Mouse (Mus musculus) neutrophil, adult 5-6 weeks (primary cell): ENCODE measurements around the gene Syna. TPM values are rescaled to one million over a fixed set of nuclear protein-coding genes. Genes with fewer than 3 reads are reported as not detected.

ENCODE experiments used
- ATAC-seq: fragments of 151-379, 151-347 bp; 2 replicates; pipeline ENCODE4 v1.8.0; 2017; ENCODE audit warnings: mild to moderate bottlenecking, moderate TSS enrichment; ENCODE audit not compliant: insufficient number of reproducible peaks, poor library complexity, low FRiP score, severe bottlenecking; ENCODE audit errors: extremely low read depth
- total RNA-seq: library from RNA; stranded (forward); fragments of 200-1000 nt; gene quantifications from 2 replicates; pipeline ENCODE4 v1.2.3, GENCODE M21; 2017

The Syna gene
- total RNA-seq, 1 experiment from 2014 or later, result not detected

DNA sequence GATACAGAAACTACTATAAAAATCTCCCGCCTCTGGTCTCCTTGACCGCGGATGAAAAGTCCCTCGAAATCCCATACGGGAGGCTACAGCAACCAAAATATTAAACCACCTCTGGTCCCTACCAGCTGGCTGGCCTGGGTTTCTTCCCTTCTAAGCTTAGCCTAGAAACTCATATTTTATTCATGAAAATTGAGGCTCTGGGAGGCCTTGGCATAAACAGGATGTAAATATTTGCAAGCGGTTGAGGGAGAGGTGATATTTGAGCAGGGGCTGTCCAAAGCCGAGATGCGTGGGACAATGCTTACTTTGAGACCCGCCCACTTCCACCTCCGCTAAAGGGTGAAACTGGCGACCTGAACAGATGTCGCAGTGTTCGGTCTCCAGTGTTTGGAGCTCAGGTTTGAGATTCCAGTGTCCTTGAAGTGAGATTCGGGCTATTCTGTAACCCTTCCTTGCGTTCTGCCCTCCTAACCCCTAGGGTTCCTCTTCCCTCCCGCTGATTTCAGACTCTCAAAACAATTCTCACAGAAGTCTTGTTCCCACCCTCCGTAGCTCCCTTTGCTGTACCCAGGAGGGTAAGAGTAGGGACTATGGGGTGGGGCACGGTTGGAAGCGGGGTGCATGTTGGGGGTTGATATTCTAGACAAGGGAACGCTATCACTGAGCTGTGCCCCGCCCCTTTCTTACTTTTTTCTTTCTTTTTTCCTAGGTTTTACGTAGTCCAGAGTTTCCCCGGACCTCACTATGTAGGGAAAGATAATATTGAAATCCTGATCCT, 11.9 kb upstream of the Syna start:
- ATAC-seq, result peak; percentile 39

DNA sequence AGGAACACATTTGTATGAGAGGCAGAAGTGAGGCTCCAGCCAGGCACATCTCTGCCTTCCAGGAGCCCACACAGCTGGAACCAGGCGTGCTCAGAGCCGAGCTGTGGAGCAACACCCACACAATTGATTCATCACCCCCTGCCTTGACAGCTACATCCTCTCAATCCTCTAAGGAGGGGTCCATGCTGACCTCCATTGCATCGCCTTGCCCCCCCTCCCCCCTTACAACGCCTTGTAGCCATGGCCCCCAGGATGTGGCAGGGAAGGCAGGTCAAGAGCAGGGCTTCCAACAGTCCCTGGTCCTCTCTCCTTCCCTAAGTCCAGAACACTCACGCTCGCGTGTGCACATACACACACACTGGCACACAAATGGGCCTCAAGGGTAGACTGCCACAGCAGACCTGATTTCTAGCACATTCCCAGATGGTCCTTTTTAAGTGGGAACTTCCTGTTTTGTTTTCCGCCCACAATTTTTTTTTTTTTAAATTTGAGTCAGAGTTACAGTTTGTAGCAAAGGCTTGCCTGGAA, 9.1 kb upstream of the Syna start:
- ATAC-seq, result no peak

DNA sequence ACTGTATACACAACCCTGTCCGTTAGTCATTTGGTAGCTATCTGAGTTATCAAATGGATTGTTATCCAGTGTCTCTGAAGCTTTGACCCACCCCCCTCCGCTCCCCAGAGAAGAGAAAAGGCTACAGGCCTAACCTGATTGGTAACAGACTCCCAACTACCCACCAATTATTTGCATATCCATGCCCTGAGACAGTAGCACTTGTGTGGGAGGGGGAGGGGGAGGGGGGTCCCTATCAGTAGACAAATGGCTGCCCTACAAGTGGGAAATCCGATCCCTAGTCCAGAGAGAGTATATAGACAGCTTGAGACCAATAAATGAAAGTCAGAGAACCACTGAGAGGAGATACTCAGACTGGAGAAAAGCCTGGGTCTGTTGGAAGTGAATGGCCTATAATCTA, 8.1 kb upstream of the Syna start:
- no peak for ATAC-seq

DNA sequence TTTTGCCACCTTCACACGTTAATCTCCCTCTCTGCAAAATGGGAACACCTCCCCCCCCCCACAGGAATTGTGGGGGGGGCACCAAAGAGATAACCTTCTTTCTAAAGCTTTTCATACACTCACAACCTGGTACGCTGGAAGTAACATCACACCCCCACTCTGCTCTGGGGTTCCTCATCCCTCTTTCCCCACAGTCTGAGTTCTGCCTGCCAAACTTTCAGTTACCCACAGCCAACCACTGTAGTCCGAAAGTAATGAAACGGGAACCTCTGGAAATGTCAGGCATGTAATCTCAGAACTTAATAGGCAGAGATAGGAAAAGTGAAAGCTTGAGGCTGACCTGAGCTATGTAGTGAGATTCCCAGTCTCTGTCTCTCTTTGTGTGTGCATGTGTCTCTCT, 7.5 kb upstream of the Syna start:
- ATAC-seq, result no peak

DNA sequence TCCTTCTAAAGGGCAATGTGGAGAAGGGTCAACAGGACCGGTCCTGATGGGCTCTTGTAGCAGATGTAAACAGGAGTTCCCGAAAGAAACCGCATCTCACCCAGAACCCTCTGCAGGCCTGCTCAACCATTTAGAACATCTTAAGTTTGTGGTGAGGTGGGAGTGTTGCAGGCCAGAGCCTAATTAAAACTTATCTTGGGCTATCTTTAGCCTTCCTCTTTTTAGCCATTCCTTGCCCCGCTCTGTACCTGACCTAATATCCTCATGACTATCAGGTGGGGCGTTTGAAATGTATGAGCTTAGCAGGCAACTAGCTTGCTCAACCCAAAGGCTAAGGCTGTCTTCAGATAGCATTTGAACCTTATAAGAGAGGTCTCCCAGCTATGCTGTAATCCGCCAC, 5.7 kb upstream of the Syna start:
- no peak for ATAC-seq

DNA sequence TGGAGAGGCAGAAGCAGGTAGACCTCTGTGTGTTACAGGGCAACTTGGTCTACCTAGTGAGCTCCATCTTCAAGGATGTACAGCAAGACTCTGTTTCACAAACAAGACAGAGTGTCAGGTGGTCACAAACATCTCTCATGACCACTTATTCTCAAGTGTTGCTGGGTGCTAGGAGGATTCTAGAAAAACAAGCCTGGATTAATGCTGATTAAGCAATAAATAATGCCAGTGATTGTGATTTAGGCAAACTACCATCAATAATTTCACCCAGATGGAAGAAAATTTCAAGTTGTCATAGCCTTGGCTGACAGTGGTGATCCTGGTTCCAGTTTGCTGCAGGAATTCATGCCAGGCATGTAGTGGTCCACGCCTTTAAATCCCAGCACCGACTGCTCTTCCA, 4.3 kb upstream of the Syna start:
- ATAC-seq, result no peak

DNA sequence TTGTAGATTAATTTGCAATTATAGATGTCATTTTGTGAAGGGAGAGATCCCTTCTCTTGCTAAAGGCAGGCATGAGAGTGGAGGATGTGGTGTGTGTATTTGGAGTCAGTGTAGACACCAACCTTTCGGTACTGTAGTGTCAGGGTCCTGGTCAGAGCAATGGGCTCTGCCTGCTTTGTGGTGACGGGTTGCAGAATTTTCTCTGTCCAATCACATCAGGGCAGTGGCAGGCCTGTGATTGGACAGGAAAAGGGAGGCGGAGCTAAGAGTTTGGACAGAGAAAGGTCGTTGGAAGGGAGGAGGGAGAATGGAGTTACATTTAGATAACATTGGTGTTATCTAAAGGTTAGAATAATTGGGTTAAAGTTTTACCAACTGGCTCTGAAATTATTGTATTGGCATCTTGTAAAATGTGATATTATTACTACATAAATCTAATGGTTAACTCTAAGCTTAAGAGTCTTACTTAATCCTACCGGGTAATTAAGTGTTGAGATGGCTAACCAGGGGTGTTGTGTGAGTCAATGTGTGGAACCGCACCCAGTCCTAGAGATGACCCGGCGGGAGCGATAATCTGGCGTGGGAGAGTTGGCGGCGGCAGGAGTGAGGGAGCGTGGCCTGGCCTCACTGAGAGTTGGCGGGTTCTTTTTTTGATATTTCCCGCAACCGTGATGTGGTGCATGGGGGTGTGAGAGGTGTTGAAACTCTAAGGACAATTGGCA, 640 bp upstream of the Syna start:
- ATAC-seq, result no peak

DNA sequence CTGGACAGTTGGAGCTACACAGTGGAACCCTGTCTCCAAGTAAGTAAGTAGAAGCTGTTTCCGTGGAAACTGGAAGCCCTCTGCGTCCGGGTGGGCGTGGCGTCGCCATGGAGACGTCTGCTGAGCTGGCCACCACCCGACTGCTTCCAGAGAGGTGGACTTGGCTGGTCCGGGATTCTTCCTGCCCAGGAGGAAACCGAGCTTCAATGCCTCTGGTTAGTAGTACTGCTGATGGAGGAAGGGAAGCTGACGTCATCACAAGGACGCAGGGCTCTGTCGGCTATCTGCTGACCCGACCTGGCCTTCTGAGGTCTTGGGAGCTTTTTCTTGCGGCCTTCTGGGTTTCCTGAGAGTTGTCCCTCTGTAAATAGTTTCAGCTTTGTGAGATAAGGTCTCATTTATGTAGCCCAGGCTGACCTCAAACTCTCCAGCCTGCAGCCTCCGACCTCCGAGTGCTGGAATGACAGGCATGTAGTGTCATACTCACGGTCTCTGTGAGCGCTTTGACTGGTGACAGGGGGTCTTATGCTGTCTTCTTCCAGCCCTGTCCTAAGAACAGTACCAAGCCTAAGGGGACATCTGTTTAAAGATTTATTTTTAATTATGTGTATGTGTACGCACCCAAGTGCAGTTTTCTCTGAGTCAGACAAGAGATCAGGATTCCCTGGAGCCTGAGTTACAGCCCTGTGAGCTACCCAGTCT, 4.4 kb downstream of the Syna start:
- ATAC-seq, result no peak

DNA sequence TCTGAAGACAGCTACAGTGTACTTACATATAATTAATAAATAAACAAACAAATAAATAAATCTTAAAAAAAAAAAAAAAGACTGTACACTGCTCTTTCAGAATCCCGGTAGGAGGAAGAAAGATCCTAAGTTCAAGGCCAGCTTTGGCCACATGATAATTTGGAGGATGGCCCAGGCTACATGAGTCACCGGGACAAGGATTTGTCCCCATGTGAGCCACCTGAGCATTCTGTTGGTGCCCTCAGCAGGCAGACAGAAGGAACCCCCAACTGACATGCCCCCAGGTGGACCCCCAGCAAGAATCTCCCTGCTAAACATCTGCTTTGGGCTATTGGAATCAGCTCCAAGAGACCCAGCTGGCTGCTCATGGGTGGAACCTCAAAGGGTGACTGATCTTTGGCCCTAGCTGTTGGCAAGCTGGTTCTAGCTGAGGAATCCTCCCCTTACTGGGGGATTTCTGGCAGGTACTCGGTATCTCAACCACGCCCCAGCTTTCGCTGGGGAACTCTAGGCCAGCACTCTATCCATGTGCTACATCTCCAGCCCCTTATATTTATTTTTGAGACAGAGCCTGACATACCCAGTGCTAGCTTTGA, 5.9 kb downstream of the Syna start:
- no peak for ATAC-seq

DNA sequence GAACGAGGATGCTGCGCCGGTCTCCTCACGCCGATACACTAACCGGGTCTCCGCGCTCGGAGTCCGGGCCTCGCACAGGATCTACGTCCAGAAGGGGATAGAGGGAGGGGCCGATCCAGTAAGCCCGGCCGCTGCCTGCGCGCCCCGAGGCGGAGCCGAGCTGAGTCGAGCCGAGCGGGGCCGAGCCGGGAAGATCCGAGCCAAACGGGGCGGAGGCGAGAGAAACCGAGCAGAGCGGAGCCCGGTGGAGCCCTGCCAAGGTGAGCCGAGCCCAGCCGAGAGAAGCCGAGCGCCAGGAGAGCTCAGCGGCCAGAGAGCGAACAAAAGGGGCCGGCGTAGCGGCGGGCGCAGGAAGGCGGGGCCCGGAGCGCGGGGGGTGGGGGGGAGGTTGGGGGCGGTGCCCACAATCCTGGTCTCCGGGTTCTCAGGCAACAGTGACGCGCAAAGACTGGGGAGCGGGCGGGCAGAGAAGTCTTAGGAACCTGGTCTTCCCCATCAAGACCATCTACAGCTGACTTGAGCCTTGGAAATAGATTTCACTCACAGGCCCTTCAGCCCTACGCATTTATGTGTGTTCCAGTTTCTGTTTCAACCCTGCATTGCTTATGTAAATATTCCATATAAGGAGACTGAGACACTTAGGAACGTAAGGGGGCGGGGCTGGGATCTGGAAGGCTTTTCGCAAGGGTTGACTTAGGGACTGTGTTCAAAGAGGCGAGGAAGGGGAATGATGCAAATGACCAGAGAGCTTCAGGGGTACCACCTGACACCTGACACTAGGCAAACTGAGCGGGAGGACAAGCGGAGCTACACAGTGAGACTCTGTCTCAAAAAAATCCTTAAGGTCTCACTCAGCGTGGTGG, 7.6 kb downstream of the Syna start, which contains the start of gene Clip2:
Gene Clip2, minus strand, starts transcription at position 325 of the 863 bp plus-strand sequence.
- peak; percentile 91 for ATAC-seq

DNA sequence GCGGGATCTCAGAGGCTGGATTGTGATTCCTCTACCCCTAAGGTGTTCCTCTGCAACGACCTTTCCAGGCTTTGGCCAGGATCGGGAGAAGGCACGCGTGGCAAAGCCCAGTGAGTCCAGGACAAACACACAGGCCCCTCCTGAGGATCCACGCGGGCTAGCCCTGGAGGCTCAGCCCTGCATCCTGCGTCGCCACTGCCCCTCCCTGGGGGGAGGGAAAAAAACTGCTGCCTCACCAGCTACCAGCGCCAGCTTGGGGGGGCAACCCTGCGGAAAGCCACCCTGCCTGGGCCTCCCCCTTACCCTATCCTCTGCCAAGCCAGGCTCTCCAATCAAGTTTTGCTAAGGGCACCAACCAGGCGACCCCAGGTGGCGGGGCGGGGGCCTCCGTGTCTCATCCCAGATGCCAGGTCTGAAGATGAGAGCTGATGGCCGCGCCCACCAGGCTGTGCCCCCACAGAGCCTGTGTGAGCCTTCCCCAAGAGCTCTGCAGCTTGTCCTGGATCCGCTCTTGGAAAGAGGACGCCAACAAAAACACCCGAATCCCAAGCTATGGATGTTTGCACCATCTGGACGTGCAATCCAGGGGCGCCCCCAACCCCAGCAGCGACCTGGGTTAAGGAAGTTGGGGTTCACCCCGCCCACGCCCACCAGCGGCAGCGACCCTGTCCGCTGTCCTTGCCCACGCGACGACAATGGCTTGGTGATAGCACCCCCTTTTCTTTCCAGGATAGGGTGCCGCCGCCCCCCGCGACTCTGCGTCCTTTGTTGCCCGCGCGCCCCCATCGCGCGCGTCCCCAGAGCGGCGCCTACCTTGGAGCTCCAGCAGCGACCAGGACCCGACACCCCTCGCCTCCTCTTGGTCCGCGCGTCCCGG, 8.5 kb downstream of the Syna start:
- no peak for ATAC-seq

DNA sequence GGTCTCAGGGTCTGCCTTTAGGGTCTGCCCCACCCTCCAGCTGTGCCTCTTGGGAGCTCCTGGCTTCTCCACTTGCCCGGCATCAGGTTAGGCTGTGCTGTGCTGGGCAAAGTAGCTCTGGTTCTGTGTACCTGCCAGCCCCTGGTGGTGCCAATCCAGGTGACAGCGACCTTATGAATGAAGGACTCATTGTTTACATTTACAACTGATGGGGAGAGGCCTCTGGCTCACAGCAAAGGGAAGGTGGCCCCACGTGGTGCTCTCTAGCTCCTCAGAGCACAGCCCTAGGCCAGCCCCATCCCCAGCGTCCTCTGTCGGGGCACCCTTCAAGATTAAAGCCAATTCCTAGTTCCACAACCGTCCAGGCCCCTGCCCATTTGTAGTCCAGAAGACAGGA, 9.1 kb downstream of the Syna start:
- no peak for ATAC-seq

DNA sequence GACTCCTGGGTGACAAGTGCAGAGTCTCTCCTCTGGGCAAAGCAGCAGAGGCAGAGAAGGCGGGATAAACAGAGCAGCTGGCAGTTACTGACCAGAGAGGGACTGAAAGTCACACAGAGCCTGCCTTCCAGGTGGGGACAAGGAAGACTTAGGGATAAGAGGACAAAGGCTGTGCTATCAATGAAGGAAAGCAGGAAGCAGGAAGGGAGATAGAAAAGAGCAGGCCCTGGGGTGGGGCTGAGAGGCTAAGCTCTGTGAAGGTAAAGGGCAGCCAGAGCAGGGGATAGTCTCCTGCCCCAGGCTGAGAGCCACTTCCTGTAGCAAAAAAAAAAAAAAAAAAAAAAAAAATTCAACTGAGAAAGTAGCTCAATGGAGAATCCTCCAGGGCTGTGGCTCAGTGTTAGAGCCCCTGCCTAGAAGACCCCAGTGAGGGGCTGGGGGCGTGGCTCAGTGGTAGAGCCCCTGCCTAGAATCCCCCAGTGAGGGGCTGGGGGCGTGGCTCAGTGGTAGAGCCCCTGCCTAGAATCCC, 10.3 kb downstream of the Syna start:
- ATAC-seq, result no peak

DNA sequence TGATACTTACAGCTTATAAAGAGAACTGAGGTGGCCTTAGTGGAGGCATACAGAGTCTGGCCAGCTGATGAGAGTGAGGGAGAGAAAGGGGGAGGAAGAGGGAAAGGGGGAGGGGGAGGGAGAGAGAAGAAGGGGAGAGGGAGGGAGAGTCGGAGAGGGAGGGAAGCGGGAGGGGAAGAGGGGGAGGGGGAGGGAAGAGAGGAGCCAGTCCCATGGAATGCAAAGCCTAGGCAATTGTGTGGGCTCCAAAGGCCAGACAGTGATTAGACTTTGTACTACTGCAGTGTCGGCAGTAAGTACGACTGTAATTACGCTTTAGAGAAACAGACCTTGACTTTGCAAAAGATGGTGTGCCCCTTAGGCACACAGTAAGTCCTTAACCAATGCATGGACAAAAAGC, 11.7 kb downstream of the Syna start:
- no peak for ATAC-seq

DNA sequence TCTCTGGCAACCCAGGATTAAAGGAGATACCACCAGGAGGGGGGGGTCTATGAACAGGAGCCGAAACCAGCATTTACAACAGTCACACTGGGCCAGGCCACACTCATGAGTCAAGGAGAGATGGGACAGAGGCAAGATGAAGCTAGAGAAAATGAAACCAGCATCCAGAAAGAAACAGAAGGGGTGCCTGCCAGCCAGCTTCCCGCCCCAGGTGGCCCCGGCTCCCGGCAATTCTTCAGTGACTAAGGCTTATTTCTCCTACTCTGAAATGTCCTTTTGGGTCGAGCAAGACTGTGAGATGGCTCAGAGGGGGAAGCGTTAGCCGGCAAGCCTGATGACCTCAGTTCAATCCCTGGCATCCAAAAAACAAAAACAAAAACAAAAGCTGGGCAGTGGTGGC, 13.2 kb downstream of the Syna start:
- no peak for ATAC-seq

DNA sequence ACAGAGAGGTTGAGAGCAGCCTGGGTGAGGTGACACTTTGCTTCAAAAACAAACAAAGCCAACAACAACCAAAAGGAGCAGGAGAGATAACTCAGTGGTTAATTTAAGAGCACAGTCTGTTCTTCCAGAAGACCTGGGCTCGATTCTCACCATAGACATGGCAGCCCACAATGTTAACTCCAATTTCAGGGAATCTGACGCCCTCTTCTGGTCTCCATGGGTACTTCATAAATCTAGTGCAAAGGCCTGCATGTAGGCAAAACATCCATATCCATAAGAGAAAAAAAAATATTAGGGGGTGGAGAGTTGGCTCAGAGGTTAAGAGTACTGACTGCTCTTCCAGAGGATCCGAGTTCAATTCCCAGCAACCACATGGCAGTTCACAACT, 14.7 kb downstream of the Syna start:
- ATAC-seq, result no peak

DNA sequence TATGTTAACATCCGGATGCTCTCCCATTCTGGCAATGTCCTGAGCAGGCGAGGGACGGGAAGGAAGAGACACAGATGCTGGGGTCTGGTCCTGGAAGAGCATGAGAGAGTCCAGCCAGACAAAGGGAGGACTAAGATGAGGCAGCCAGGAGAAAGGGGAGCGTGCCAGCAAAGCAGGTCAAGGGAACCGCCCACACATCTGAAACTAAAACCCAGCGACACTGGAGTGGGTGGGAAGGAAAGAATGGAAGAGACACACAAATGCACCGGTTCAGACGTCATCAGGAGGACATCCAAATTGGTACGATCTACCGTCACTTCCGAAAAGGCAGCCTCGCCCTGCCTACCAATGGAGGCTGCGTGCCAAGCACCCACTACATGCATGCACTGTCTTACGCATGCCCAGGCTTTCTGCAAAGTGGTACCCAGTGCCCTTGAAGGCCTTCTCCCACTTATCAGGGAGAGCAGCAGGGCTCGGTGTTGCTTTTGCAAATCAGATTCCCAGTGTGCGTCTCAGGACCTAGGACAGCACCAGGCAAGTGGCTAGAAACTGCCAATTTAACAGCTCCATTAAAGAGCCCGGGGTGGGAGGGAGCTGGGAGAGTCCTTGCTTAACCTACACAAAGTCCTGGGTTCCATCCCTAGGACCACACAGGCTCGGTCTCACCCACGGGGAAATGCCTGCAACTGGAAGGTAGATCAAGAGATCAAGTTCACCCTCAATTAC, 15.3 kb downstream of the Syna start:
- no peak for ATAC-seq
